Mouse (Mus musculus) adrenal gland (tissue): Measurements from ENCODE around the gene Fam184a.

Experiments
- intact Hi-C: fragments of 180-260 bp; cut with DNase I; formaldehyde crosslinking; loops from one replicate; pipeline ENCODE4 v1.15.1; 2025

The Fam184a gene

GRCm38 (mm10) chr10:53605328-53605727 is 145.6 kb downstream of the Fam184a start:
- intact Hi-C loops: no loop called here

GRCm38 (mm10) chr10:53598821-53599220 is 152.1 kb downstream of the Fam184a start:
- intact Hi-C loops: no loop called here

- intact Hi-C loops: no loop called here
These were observed 153.6 kb downstream of the Fam184a start for GRCm38 (mm10) chr10:53597121-53597881.

- intact Hi-C loops: no loop called here
These were observed 154.2 kb downstream of the Fam184a start, which contains the start of gene Asf1a for GRCm38 (mm10) chr10:53596677-53597120. Gene Asf1a, plus strand, starts transcription at chr10:53596757.

GRCm38 (mm10) chr10:53595744-53596676 is 154.9 kb downstream of the Fam184a start:
- intact Hi-C loops: no loop called here

- intact Hi-C loops: no loop called here
These were observed 165.1 kb downstream of the Fam184a start for GRCm38 (mm10) chr10:53585777-53586176.
